Mouse (Mus musculus): ENCODE results near the gene Eml3.

Gene Eml3

GRCm38 (mm10) chr19:8985891-8986290, 56.5 kb downstream of the Eml3 start:
- no peak for DNase-seq (ENCODE audit: low read depth, low spot score)

GRCm38 (mm10) chr19:8987816-8988215, 58.5 kb downstream of the Eml3 start:
- no peak for DNase-seq (ENCODE audit: low read depth, low spot score)

GRCm38 (mm10) chr19:8988346-8989065, 59.2 kb downstream of the Eml3 start:
- no peak for DNase-seq (ENCODE audit: low read depth, low spot score)

- peak; percentile 77 for DNase-seq (ENCODE audit: low read depth, low spot score)
Observed at GRCm38 (mm10) chr19:8989066-8989566, 59.8 kb downstream of the Eml3 start, which contains the start of gene Ahnak. TSS of gene Ahnak (plus strand) at chr19:8989284.

- peak; percentile 77 for DNase-seq (ENCODE audit: low read depth, low spot score)
Observed at GRCm38 (mm10) chr19:8989567-8990431, 60.4 kb downstream of the Eml3 start.

GRCm38 (mm10) chr19:8990432-8991102, 61.2 kb downstream of the Eml3 start:
- DNase-seq (ENCODE audit: low read depth, low spot score): peak; percentile 80

All from CD4-positive helper T cell, adult 2 months (primary cell).